Mouse (Mus musculus): Measurements from ENCODE around the gene Sord.

GRCm38 (mm10) chr2:122309647-122310046 lies 75.1 kb downstream of the Sord start:
- TF ChIP-seq CTCF (IDR thresholded peaks at IDR 0.05; ENCODE audit: low read depth, low read length) = no peak
- no peak for TF ChIP-seq TAL1 (conservative IDR thresholded peaks at IDR 0.05; ENCODE audit: low read depth, low read length)
- no peak for TF ChIP-seq GATA1 (IDR thresholded peaks at IDR 0.05; ENCODE audit: borderline replicate concordance, low read length)
- no peak for TF ChIP-seq GATA2 (IDR thresholded peaks at IDR 0.05; ENCODE audit: borderline replicate concordance, low read depth, low read length)

Data from G1E (cell line).